Comparison of ENCODE assay signal across 11 mouse cellular contexts in the genomic region with DNA sequence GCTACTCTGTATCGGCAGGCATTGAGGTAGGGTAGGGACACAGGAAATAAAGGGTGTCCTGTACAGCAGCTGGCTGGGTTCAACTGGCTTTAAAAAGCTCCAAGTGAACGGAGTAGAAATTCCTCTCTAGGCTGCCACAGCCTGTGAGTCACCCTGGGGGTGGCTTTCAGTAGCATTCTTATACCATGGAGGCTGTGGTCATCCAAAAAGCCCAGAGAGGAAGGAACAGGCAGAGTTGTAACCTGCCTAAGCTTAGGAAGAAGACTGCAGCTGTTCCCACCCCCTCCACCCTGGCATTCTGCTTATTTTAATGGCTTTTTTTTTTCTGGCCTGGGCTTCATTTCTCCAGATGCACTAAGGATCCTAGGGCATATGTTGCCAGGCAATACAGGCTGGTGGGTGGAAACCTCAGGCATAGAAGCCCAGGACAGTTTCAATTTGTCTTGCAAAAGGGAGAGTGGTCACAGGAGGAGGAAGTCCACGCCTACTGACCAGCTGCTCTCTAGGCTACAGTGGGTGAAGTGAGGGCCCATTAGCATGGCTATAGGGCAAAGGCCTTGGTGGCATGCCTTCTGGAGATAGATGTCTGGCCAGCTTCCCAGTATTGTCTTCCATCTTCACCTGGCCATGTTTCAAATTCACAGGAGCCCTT. TPM values are rescaled to one million over a fixed set of nuclear protein-coding genes. Genes with fewer than 3 reads are reported as not detected.
A peak's percentile ranks its signal among the peaks of the same experiment; 100 is the strongest.
DNase-seq lines count a peak whose midpoint lies in the region; ATAC-seq and TF ChIP-seq lines count a peak whose summit lies in the region.
"Had no signal": no experiment of that assay in that cellular context is flagged by ENCODE, and none has a peak within 500 bp of the region (broad histone marks: within the 10 kb centered on the region; RNA-seq: fewer than 3 reads in every experiment).

No protein-coding gene starts in this region.

- 63% methylated on average over 3 of the region's 3 CpGs for WGBS in forebrain, embryonic 14.5 days
- WGBS in forebrain, embryonic 11.5 days = 68% methylated on average over 3 of the region's 3 CpGs
- 49% methylated on average over 3 of the region's 3 CpGs for WGBS in lung, embryonic 14.5 days
- 52% methylated on average over 3 of the region's 3 CpGs for WGBS in hindbrain, embryonic 16.5 days

- DNase-seq in forebrain, embryonic 14.5 days (ENCODE audit: low spot score) = peak; percentile 32
- DNase-seq in forebrain, embryonic 11.5 days (ENCODE audit: low spot score) = no peak
- DNase-seq in lung, embryonic 14.5 days = peak; percentile 23
- DNase-seq in lung, adult 18-20 months = no peak
- DNase-seq: liver, postnatal 0 days had no signal

- no peaks in the 10 kb centered on the region for H3K36me3 ChIP-seq in forebrain, embryonic 14.5 days (ENCODE audit: control insufficient read depth, insufficient read depth, low read length)
- no peaks in the 10 kb centered on the region for H3K36me3 ChIP-seq in forebrain, embryonic 11.5 days (ENCODE audit: control insufficient read depth, insufficient read depth, low read length)
- no peaks in the 10 kb centered on the region for H3K36me3 ChIP-seq in lung, embryonic 14.5 days (ENCODE audit: insufficient read depth)
- no peaks in the 10 kb centered on the region for H3K36me3 ChIP-seq in hindbrain, embryonic 16.5 days (ENCODE audit: control insufficient read depth, insufficient read depth, low read length)

- no peak for TF ChIP-seq CTCF in lung, embryonic 14.5 days (IDR thresholded peaks at IDR 0.05; ENCODE audit: low read depth)

- H3K9ac ChIP-seq in forebrain, embryonic 14.5 days (ENCODE audit: low read length) = no peak overlapping the region
- no peak overlapping the region for H3K9ac ChIP-seq in forebrain, embryonic 11.5 days (ENCODE audit: low read length)
- H3K9ac ChIP-seq in lung, embryonic 14.5 days = no peak overlapping the region; the same call in 1 of the 2 replicates
- no peak overlapping the region for H3K9ac ChIP-seq in hindbrain, embryonic 16.5 days (ENCODE audit: low read depth, low read length)
- H3K9ac ChIP-seq: liver, postnatal 0 days had no signal

- no peak for ATAC-seq in forebrain, embryonic 14.5 days
- no peak for ATAC-seq in forebrain, embryonic 11.5 days (replicated peaks; ENCODE audit: low FRiP score)
- no peak for ATAC-seq in lung, embryonic 14.5 days (ENCODE audit: insufficient read depth)
- peak; percentile 63; the same call in 1 of the 2 replicates for ATAC-seq in cerebellum, adult (ENCODE audit: insufficient number of reproducible peaks, low FRiP score, low TSS enrichment)
- ATAC-seq in hindbrain, embryonic 16.5 days = peak; percentile 79
- ATAC-seq in activated CD4-positive, CD25-positive, alpha-beta regulatory T cell, adult 4 months = no peak
- ATAC-seq in granulocyte monocyte progenitor cell, adult 5-6 weeks (replicated peaks; ENCODE audit: poor library complexity, severe bottlenecking) = no peak
- ATAC-seq: liver, postnatal 0 days had no signal

- peaks cover 8% of the 10 kb centered on the region; the same call in 1 of the 2 replicates for H3K4me1 ChIP-seq in forebrain, embryonic 14.5 days (ENCODE audit: control insufficient read depth, insufficient read depth, low read length)
- H3K4me1 ChIP-seq in forebrain, embryonic 11.5 days (replicated peaks; ENCODE audit: control insufficient read depth, insufficient read depth, low read length) = no peaks in the 10 kb centered on the region
- no peaks in the 10 kb centered on the region for H3K4me1 ChIP-seq in lung, embryonic 14.5 days (ENCODE audit: insufficient read depth)
- peaks cover 6% of the 10 kb centered on the region for H3K4me1 ChIP-seq in hindbrain, embryonic 16.5 days (ENCODE audit: control insufficient read depth, insufficient read depth, low read depth, low read length)

- no peaks in the 10 kb centered on the region for H3K27me3 ChIP-seq in forebrain, embryonic 14.5 days (replicated peaks; ENCODE audit: control insufficient read depth, insufficient read depth, low read length)
- no peaks in the 10 kb centered on the region for H3K27me3 ChIP-seq in forebrain, embryonic 11.5 days (ENCODE audit: control insufficient read depth, insufficient read depth, low read length)
- no peaks in the 10 kb centered on the region for H3K27me3 ChIP-seq in lung, embryonic 14.5 days (ENCODE audit: insufficient read depth, low read length)
- no peaks in the 10 kb centered on the region for H3K27me3 ChIP-seq in hindbrain, embryonic 16.5 days (replicated peaks; ENCODE audit: control insufficient read depth, insufficient read depth, low read length)

- H3K27ac ChIP-seq in forebrain, embryonic 14.5 days (ENCODE audit: low read depth, low read length) = no peak overlapping the region
- no peak overlapping the region for H3K27ac ChIP-seq in forebrain, embryonic 11.5 days (ENCODE audit: low read depth, low read length)
- H3K27ac ChIP-seq in lung, embryonic 14.5 days (ENCODE audit: low read depth) = no peak overlapping the region
- H3K27ac ChIP-seq in hindbrain, embryonic 16.5 days (ENCODE audit: low read depth, low read length) = no peak overlapping the region

- no peak overlapping the region for H3K4me3 ChIP-seq in forebrain, embryonic 14.5 days (ENCODE audit: low read depth, low read length)
- no peak overlapping the region for H3K4me3 ChIP-seq in forebrain, embryonic 11.5 days (ENCODE audit: low read depth, low read length)
- no peak overlapping the region for H3K4me3 ChIP-seq in lung, embryonic 14.5 days (ENCODE audit: low read depth, low read length)
- no peak overlapping the region for H3K4me3 ChIP-seq in hindbrain, embryonic 16.5 days (ENCODE audit: low read length)

- no peak overlapping the region for H3K4me2 ChIP-seq in forebrain, embryonic 14.5 days (ENCODE audit: low read length)
- no peak overlapping the region for H3K4me2 ChIP-seq in forebrain, embryonic 11.5 days (ENCODE audit: low read depth, low read length, severe bottlenecking)
- no peak overlapping the region for H3K4me2 ChIP-seq in lung, embryonic 14.5 days
- no peak overlapping the region for H3K4me2 ChIP-seq in hindbrain, embryonic 16.5 days (ENCODE audit: low read length)

- H3K9me3 ChIP-seq in forebrain, embryonic 14.5 days (replicated peaks; ENCODE audit: control insufficient read depth, low read length) = no peaks in the 10 kb centered on the region
- H3K9me3 ChIP-seq in forebrain, embryonic 11.5 days (ENCODE audit: control insufficient read depth, low read length) = no peaks in the 10 kb centered on the region
- H3K9me3 ChIP-seq in lung, embryonic 14.5 days (ENCODE audit: low read depth, low read length) = no peaks in the 10 kb centered on the region
- no peaks in the 10 kb centered on the region for H3K9me3 ChIP-seq in hindbrain, embryonic 16.5 days (ENCODE audit: control insufficient read depth, low read length)

RNA-seq across cellular contexts. Expression of a gene that starts 57.1 kb away (rescaled TPM):
- 0.42 and 0.61 TPM in 2 replicates for polyA plus RNA-seq in forebrain, embryonic 14.5 days (2014; fragmentation: Nextera tagmentation; extraction: Ambion mirVana)
- polyA plus RNA-seq in forebrain, embryonic 11.5 days (2014; fragmentation: Nextera tagmentation; extraction: Ambion mirVana) = 0.71 and 0.94 TPM in 2 replicates
- polyA plus RNA-seq in lung, embryonic 14.5 days (2014; fragmentation: Nextera tagmentation; extraction: Ambion mirVana) = 1.7 TPM in 2 replicates
- polyA plus RNA-seq in hindbrain, embryonic 16.5 days (2015; fragmentation: Nextera tagmentation; extraction: Ambion mirVana) = 0.81 and 0.97 TPM in 2 replicates
- under 1 TPM in 1 of 2 experiments, not detected in 1; 0.22 TPM for polyA plus RNA-seq in activated CD4-positive, CD25-positive, alpha-beta regulatory T cell, adult 4 months (2017; shearing (Covaris generic))
- total RNA-seq in granulocyte monocyte progenitor cell, adult 5-6 weeks (2014; fragmentation: Nextera tagmentation) = not detected in 2 replicates
- not detected in 2 replicates for total RNA-seq in granulocyte monocyte progenitor cell, adult 5-6 weeks (2017)
- total RNA-seq: common myeloid progenitor, adult 5-6 weeks; hematopoietic stem cell, adult 5-6 weeks had no signal
- polyA plus RNA-seq: liver, postnatal 0 days had no signal

Comparison
In these comparisons a context has a peak if more than half of its experiments do, and no peak if none do; other contexts are left out.
1. DNase-seq: peak in forebrain, embryonic 14.5 days (single experiment) and lung, embryonic 14.5 days (single experiment); none in forebrain, embryonic 11.5 days (single experiment) and lung, adult 18-20 months (0 of 2).
2. ATAC-seq: peak in cerebellum, adult (single experiment) and hindbrain, embryonic 16.5 days (single experiment); none in forebrain, embryonic 14.5 days (single experiment), forebrain, embryonic 11.5 days (single experiment), lung, embryonic 14.5 days (single experiment), activated CD4-positive, CD25-positive, alpha-beta regulatory T cell, adult 4 months (single experiment) and granulocyte monocyte progenitor cell, adult 5-6 weeks (single experiment).